In the genomic region with DNA sequence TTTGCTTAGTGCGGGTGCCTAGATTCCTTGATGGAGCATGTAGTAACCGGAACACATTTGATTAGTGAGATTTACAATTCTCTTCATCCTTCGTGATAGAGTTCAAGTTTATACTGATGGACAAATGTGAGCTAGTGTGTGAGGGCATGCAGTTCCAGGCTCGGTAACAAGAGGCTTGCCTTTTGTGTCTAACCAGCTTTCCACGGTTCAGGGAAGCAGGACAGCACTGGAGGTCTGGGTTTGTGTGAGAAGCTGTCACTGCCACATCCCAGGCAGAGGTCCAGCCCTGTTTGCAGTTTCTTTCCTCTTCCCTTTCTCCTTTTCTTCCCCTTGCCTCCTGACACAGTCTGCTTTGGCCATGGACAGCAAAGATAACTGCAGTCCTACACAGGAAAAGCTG, we compare ENCODE assay signal across 13 mouse cellular contexts.
DNase-seq lines count a peak whose midpoint lies in the region; ATAC-seq and TF ChIP-seq lines count a peak whose summit lies in the region.
"Had no signal": no experiment of that assay in that cellular context is flagged by ENCODE, and none has a peak within 500 bp of the region (broad histone marks: within the 10 kb centered on the region; RNA-seq: fewer than 3 reads in every experiment).

No protein-coding gene starts in this region.

- peak; percentile 27 for DNase-seq in embryo, embryonic 11 days
- no peak for DNase-seq in embryo, embryonic 10.5 days (ENCODE audit: low spot score)
- DNase-seq in hindbrain, embryonic 14.5 days (ENCODE audit: low spot score), result no peak
- DNase-seq in midbrain, postnatal 0 days (ENCODE audit: low spot score), result peak; percentile 40
- no peak for DNase-seq in ovary, postnatal 10 days (ENCODE audit: low spot score)
- no peak for DNase-seq in adrenal gland, adult 18-20 months (ENCODE audit: low spot score in 2 of 2)
- DNase-seq: cerebellum, adult 9-11 months; heart, adult 18-20 months; heart, postnatal 10 days; kidney, adult 18-20 months had no signal

- WGBS in hindbrain, embryonic 14.5 days, result 30% methylated on average over 5 of the region's 5 CpGs
- WGBS in midbrain, postnatal 0 days, result 21% methylated on average over 5 of the region's 5 CpGs

- ATAC-seq in hindbrain, embryonic 14.5 days (ENCODE audit: low FRiP score), result peak; percentile 46; the same call in 1 of the 2 replicates
- ATAC-seq in midbrain, postnatal 0 days (ENCODE audit: low FRiP score), result peak; percentile 60; the same call in 1 of the 2 replicates
- no peak for ATAC-seq in monocyte, adult 5-6 weeks (replicated peaks; ENCODE audit: insufficient number of reproducible peaks, low FRiP score, low TSS enrichment, poor library complexity, severe bottlenecking)
- ATAC-seq: lung, postnatal 0 days had no signal

- no peaks in the 10 kb centered on the region for H3K9me3 ChIP-seq in hindbrain, embryonic 14.5 days (ENCODE audit: control insufficient read depth, low read length)
- H3K9me3 ChIP-seq in midbrain, postnatal 0 days (ENCODE audit: low read length), result no peaks in the 10 kb centered on the region

- no peaks in the 10 kb centered on the region for H3K36me3 ChIP-seq in hindbrain, embryonic 14.5 days (replicated peaks; ENCODE audit: control insufficient read depth, insufficient read depth)
- H3K36me3 ChIP-seq in midbrain, postnatal 0 days (ENCODE audit: insufficient read depth, low read length), result no peaks in the 10 kb centered on the region

- H3K4me1 ChIP-seq in cortical plate, adult 2 months (ENCODE audit: control insufficient read depth, insufficient read depth, low read length), result peaks cover 4% of the 10 kb centered on the region; the same call in 1 of the 2 replicates
- peaks cover 11% of the 10 kb centered on the region for H3K4me1 ChIP-seq in hindbrain, embryonic 14.5 days (replicated peaks; ENCODE audit: control insufficient read depth, insufficient read depth, low read length)
- 0 out of 2 replicates have a peak, but pooled peaks cover 2% of the 10 kb centered on the region for H3K4me1 ChIP-seq in midbrain, postnatal 0 days (ENCODE audit: insufficient read depth, low read length)

- H3K27ac ChIP-seq in cortical plate, adult 2 months (ENCODE audit: insufficient read depth, low read length), result 0 out of 2 replicates have a peak overlapping the region, but pooled peaks have one; percentile 2
- H3K27ac ChIP-seq in hindbrain, embryonic 14.5 days, result peak overlapping the region; percentile 62
- peak overlapping the region; percentile 26; the same call in 1 of the 2 replicates for H3K27ac ChIP-seq in midbrain, postnatal 0 days (ENCODE audit: low read depth, low read length)

- TF ChIP-seq CTCF in cortical plate, adult 2 months (IDR thresholded peaks at IDR 0.05; ENCODE audit: extremely low read depth, insufficient read depth, low read length), result no peak
- no peak for TF ChIP-seq CTCF in midbrain, postnatal 0 days (IDR thresholded peaks at IDR 0.05)

- H3K27me3 ChIP-seq in hindbrain, embryonic 14.5 days (ENCODE audit: control insufficient read depth, insufficient read depth, low read length), result no peaks in the 10 kb centered on the region
- H3K27me3 ChIP-seq in midbrain, postnatal 0 days (ENCODE audit: insufficient read depth, low read length), result no peaks in the 10 kb centered on the region

- no peak overlapping the region for H3K4me3 ChIP-seq in cortical plate, adult 2 months (ENCODE audit: insufficient read depth, low read length)
- H3K4me3 ChIP-seq in hindbrain, embryonic 14.5 days (replicated peaks; ENCODE audit: low read length), result no peak overlapping the region
- H3K4me3 ChIP-seq in midbrain, postnatal 0 days (ENCODE audit: low read depth, low read length), result no peak overlapping the region

- no peak overlapping the region; the same call in 1 of the 2 replicates for H3K9ac ChIP-seq in hindbrain, embryonic 14.5 days
- no peak overlapping the region for H3K9ac ChIP-seq in midbrain, postnatal 0 days (replicated peaks; ENCODE audit: low read length, poor library complexity, severe bottlenecking)

- no peak for TF ChIP-seq POLR2A in cortical plate, adult 2 months (IDR thresholded peaks at IDR 0.05; ENCODE audit: extremely low read depth, insufficient read depth, low read length)

- 0 out of 2 replicates have a peak overlapping the region, but pooled peaks have one; percentile 5 for H3K4me2 ChIP-seq in hindbrain, embryonic 14.5 days (replicated peaks)
- H3K4me2 ChIP-seq in midbrain, postnatal 0 days (ENCODE audit: low read depth, low read length, poor library complexity, severe bottlenecking), result peak overlapping the region; percentile 7; the same call in 1 of the 2 replicates

Comparison
In these comparisons a context has a peak if more than half of its experiments do, and no peak if none do; other contexts are left out.
1. DNase-seq: peak in embryo, embryonic 11 days (single experiment) and midbrain, postnatal 0 days (single experiment); none in embryo, embryonic 10.5 days (single experiment), hindbrain, embryonic 14.5 days (single experiment), ovary, postnatal 10 days (single experiment) and adrenal gland, adult 18-20 months (0 of 2).
2. H3K27ac ChIP-seq: peak in every context shown above with its lines; median percentile 62 in hindbrain, embryonic 14.5 days; 26 in midbrain, postnatal 0 days; 2 in cortical plate, adult 2 months.